In the genomic region with DNA sequence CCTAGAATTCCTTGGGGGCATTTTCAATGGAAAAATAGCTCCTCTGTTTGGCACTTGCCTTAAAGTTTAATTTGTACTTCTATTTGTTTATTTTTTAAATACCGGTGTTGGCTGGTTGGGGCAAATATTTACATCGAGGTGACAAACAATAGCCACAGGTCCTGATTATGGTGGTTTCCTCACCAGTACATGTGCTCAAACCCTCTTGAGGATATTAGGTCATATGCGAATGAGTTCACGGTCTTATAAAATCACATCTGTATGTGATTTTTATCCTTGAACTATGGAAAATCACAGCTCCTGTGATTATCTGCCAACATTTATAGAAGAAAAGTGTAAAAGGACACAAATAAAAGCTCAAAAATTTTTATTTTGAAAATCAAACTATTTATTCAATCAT, we compare ENCODE assay signal across 15 mouse cellular contexts. TPM values are rescaled to one million over a fixed set of nuclear protein-coding genes. Genes with fewer than 3 reads are reported as not detected.
DNase-seq lines count a peak whose midpoint lies in the region; ATAC-seq lines count a peak whose summit lies in the region.
"Had no signal": no experiment of that assay in that cellular context is flagged by ENCODE, and none has a peak within 500 bp of the region (broad histone marks: within the 10 kb centered on the region; RNA-seq: fewer than 3 reads in every experiment).

No protein-coding gene starts in this region.

- H3K9ac ChIP-seq in heart, embryonic 11.5 days (ENCODE audit: low read depth, low read length), result no peak overlapping the region
- H3K9ac ChIP-seq in kidney, embryonic 14.5 days (ENCODE audit: low read depth, low read length), result no peak overlapping the region
- H3K9ac ChIP-seq in limb, embryonic 12.5 days (replicated peaks), result no peak overlapping the region

- H3K4me3 ChIP-seq in heart, embryonic 11.5 days (ENCODE audit: low read depth, low read length), result no peak overlapping the region
- no peak overlapping the region for H3K4me3 ChIP-seq in kidney, embryonic 14.5 days (ENCODE audit: low read length)
- no peak overlapping the region for H3K4me3 ChIP-seq in limb, embryonic 12.5 days (replicated peaks)

- intact Hi-C loops in heart, postnatal 10 days (cut with DNase I), result loop anchor here (2.0 to 5.0 kb wide), 4 partner anchors 55 to 368 kb away; no protein-coding TSS in a partner anchor

- no peaks in the 10 kb centered on the region for H3K9me3 ChIP-seq in heart, embryonic 11.5 days (replicated peaks; ENCODE audit: control insufficient read depth, low read length)
- no peaks in the 10 kb centered on the region for H3K9me3 ChIP-seq in kidney, embryonic 14.5 days (ENCODE audit: control insufficient read depth, low read length)
- H3K9me3 ChIP-seq in limb, embryonic 12.5 days, result no peaks in the 10 kb centered on the region

- WGBS in heart, embryonic 11.5 days (ENCODE audit: insufficient replicate concordance), result 68% methylated on average over 4 of the region's 4 CpGs
- 75% methylated on average over 4 of the region's 4 CpGs for WGBS in kidney, embryonic 14.5 days
- 44% methylated on average over 4 of the region's 4 CpGs for WGBS in limb, embryonic 12.5 days

- H3K4me2 ChIP-seq in heart, embryonic 11.5 days, result peak overlapping the region; percentile 73; the same call in 1 of the 2 replicates
- 0 out of 2 replicates have a peak overlapping the region, but pooled peaks have one; percentile 78 for H3K4me2 ChIP-seq in kidney, embryonic 14.5 days (replicated peaks; ENCODE audit: low read depth, low read length)
- peak overlapping the region; percentile 76; the same call in 1 of the 2 replicates for H3K4me2 ChIP-seq in limb, embryonic 12.5 days

- DNase-seq in heart, postnatal 10 days, result no peak
- DNase-seq in kidney, postnatal 4 days, result no peak
- DNase-seq in adipocyte (ENCODE audit: low spot score), result peak; percentile 6
- no peak for DNase-seq in right cerebral cortex, adult 2 months (ENCODE audit: low spot score in 2 of 2)
- DNase-seq in cerebellum, adult 9-11 months, result no peak
- DNase-seq: cerebellum, adult 11-12 months; right cerebral cortex, adult 18-20 months; thymus, adult 2 months had no signal

- no peak for ATAC-seq in heart, embryonic 11.5 days (replicated peaks; ENCODE audit: insufficient number of reproducible peaks, low FRiP score, low TSS enrichment)
- no peak for ATAC-seq in kidney, embryonic 14.5 days (ENCODE audit: low FRiP score, low TSS enrichment)
- ATAC-seq in limb, embryonic 12.5 days (ENCODE audit: insufficient number of reproducible peaks, insufficient read depth, low FRiP score, low TSS enrichment, low read depth), result peak; percentile 71

- peaks cover 5% of the 10 kb centered on the region; the same call in 1 of the 2 replicates for H3K4me1 ChIP-seq in heart, embryonic 11.5 days (ENCODE audit: control insufficient read depth, insufficient read depth, low read length)
- H3K4me1 ChIP-seq in kidney, embryonic 14.5 days (ENCODE audit: control insufficient read depth, insufficient read depth, low read length), result peaks cover 4% of the 10 kb centered on the region; the same call in 1 of the 2 replicates
- peaks cover 26% of the 10 kb centered on the region for H3K4me1 ChIP-seq in limb, embryonic 12.5 days (replicated peaks)

- no peaks in the 10 kb centered on the region for H3K27me3 ChIP-seq in heart, embryonic 11.5 days (ENCODE audit: control insufficient read depth, insufficient read depth, low read length)
- H3K27me3 ChIP-seq in kidney, embryonic 14.5 days (ENCODE audit: control insufficient read depth, insufficient read depth, low read length), result no peaks in the 10 kb centered on the region
- no peaks in the 10 kb centered on the region; the same call in 1 of the 2 replicates for H3K27me3 ChIP-seq in limb, embryonic 12.5 days

- no peaks in the 10 kb centered on the region for H3K36me3 ChIP-seq in heart, embryonic 11.5 days (ENCODE audit: control insufficient read depth, insufficient read depth, low read length)
- H3K36me3 ChIP-seq in kidney, embryonic 14.5 days (ENCODE audit: control insufficient read depth, insufficient read depth, low read length), result no peaks in the 10 kb centered on the region
- no peaks in the 10 kb centered on the region for H3K36me3 ChIP-seq in limb, embryonic 12.5 days
- H3K36me3 ChIP-seq: G1E had no signal

- peak overlapping the region; percentile 77; the same call in 1 of the 2 replicates for H3K27ac ChIP-seq in heart, embryonic 11.5 days (ENCODE audit: low read depth, low read length)
- H3K27ac ChIP-seq in kidney, embryonic 14.5 days (ENCODE audit: low read depth, low read length), result no peak overlapping the region
- H3K27ac ChIP-seq in limb, embryonic 12.5 days, result peak overlapping the region; percentile 96

RNA-seq across cellular contexts. Expression of gene Clec14a, which starts 0.4 kb away (rescaled TPM):
- polyA plus RNA-seq in heart, embryonic 11.5 days (2014; fragmentation: Nextera tagmentation; extraction: Ambion mirVana), result 11.0 and 12.8 TPM in 2 replicates
- total RNA-seq in heart, postnatal 10 days (2021), result 10 to 100 TPM; 34.4 to 34.6 TPM
- 7.9 and 9.4 TPM in 2 replicates for polyA plus RNA-seq in kidney, embryonic 14.5 days (2014; fragmentation: Nextera tagmentation; extraction: Ambion mirVana)
- polyA plus RNA-seq in limb, embryonic 12.5 days (2016; fragmentation: Nextera tagmentation; extraction: Ambion mirVana), result 8.9 and 10.7 TPM in 2 replicates
- total RNA-seq: megakaryocyte progenitor cell, adult 5-6 weeks had no signal
- polyA plus RNA-seq: C2C12, G1E had no signal

RNA-seq across cellular contexts. Expression of gene Sstr1, which starts 57.9 kb away (rescaled TPM):
- 0.13 TPM in 1 of 2 replicates, not detected in the other for polyA plus RNA-seq in heart, embryonic 11.5 days (2014; fragmentation: Nextera tagmentation; extraction: Ambion mirVana)
- under 1 TPM in 1 of 2 experiments, not detected in 1; 0.17 TPM for total RNA-seq in heart, postnatal 10 days (2021)
- polyA plus RNA-seq in kidney, embryonic 14.5 days (2014; fragmentation: Nextera tagmentation; extraction: Ambion mirVana), result 0.55 and 1.0 TPM in 2 replicates
- polyA plus RNA-seq in limb, embryonic 12.5 days (2016; fragmentation: Nextera tagmentation; extraction: Ambion mirVana), result 1.4 and 1.9 TPM in 2 replicates
- total RNA-seq: G1E; megakaryocyte progenitor cell, adult 5-6 weeks; neutrophil, adult 5-6 weeks had no signal
- polyA plus RNA-seq: C2C12, G1E had no signal
